Mouse (Mus musculus) ovary, postnatal 10 days (tissue): Measurements from ENCODE around the gene Cdx4.

ENCODE experiments used
- DNase-seq: peaks from one replicate; pipeline ENCODE4 v3.0.0; 2022; ENCODE audit warnings: low spot score

The Cdx4 gene

GRCm38 (mm10) chrX:103321146-103321545 is at the start of gene Cdx4:
TSS of gene Cdx4 (plus strand) at chrX:103321398.
- no peak for DNase-seq

- no peak for DNase-seq
Measured at GRCm38 (mm10) chrX:103274325-103274724, 46.9 kb upstream of the Cdx4 start.

DNA sequence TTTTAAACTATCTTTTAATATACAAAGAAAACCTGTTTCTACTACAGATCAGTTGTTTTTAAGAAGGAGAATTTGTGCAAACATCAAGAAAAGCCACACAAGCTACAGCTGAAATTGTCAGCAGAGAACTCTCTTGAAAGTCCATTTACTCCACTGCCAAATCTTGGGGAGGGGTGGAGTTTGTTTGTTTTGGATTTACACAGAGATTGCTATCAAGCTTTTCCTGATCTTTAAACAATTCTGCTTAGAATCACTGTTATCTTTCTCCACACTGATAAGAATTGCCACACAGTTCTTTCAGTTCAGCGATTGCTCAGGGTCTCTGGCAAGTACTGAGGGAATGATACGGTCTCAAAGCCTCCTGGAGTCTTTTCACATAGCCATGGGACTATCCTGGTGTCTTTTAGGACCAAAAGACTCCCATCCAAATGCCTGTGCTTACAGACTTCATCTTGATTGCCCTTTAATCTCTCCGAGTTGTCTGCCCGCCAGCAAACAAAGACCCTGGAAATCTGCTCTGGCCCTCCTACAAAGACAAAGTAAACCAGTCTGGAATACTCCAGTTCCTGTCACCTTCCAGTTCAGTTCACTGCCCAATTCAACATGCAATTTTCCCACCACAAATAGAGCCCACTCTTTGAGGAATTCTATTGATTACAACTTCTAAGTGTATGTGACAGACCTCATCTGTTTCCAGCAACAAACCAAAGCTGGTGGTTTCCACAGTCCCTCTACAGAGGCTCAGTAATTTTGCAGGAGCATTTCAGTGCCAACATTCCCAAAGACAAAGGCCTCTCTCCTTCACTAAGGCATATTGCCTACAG is 34.1 kb upstream of the Cdx4 start:
- DNase-seq, result no peak

GRCm38 (mm10) chrX:103287846-103288377 is 33.3 kb upstream of the Cdx4 start:
- DNase-seq, result no peak

- no peak for DNase-seq
Measured at GRCm38 (mm10) chrX:103288485-103289330, 32.5 kb upstream of the Cdx4 start.

- no peak for DNase-seq
Measured at GRCm38 (mm10) chrX:103298937-103299336, 22.3 kb upstream of the Cdx4 start.

DNA sequence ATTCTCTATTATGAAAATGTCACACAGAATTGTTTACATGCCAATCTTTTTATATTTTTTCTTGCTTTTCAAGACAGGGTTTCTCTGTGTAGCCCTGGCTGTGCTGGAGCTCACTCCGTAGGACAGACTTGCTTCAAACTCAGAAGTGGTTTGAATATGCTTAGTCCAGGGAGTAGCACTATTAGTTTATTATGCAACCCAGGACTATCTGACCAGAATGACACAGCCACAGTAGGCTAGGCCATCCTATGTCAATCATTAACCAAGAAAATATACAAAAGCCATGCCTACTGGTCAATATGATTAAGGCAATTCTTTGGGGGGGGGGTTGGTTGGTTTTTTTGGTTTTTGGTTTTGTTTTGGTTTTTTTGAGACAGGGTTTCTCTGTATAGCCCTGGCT is 12.9 kb upstream of the Cdx4 start:
- DNase-seq, result no peak

GRCm38 (mm10) chrX:103311723-103312122 is 9.5 kb upstream of the Cdx4 start:
- no peak for DNase-seq

DNA sequence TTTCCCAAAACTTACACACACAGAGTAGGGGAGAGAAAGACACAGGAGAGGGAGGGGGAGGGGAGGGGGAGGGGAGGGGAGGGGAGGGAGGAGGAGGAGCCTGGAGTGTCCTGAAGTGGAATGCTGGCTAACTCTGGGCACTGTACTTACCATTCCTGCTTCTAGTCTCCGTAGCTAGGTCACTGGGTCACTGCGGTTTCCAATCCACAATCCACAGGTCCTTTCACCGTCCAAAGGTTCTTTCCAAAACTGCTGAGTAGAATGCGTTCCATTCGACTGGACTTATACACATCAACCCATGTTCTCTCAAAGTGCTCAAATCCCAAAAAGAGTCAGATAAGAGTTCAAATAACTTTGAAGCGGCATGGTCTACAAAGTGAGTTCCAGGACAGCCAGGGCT is 7.1 kb upstream of the Cdx4 start:
- no peak for DNase-seq

- DNase-seq, result no peak
Measured at GRCm38 (mm10) chrX:103325900-103326299, 4.7 kb downstream of the Cdx4 start.

DNA sequence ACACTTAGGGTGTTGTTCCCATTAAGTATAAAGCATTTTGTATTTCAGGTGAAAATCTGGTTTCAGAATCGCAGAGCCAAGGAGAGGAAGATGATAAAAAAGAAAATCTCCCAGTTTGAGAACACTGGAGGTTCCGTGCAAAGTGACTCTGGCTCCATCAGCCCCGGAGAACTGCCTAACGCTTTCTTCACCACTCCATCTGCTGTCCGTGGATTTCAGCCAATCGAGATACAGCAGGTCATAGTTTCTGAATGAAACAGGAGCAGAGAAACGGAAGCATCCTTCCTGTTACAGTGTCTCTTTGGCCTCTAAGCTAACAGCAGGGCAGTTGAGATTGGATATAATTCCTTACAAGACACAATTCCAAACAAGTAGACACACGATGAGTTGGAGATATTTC is 8.2 kb downstream of the Cdx4 start:
- no peak for DNase-seq

- DNase-seq, result no peak
Measured at GRCm38 (mm10) chrX:103331125-103331858, 10.1 kb downstream of the Cdx4 start.

GRCm38 (mm10) chrX:103341369-103342113 is 20.3 kb downstream of the Cdx4 start:
- no peak for DNase-seq

DNA sequence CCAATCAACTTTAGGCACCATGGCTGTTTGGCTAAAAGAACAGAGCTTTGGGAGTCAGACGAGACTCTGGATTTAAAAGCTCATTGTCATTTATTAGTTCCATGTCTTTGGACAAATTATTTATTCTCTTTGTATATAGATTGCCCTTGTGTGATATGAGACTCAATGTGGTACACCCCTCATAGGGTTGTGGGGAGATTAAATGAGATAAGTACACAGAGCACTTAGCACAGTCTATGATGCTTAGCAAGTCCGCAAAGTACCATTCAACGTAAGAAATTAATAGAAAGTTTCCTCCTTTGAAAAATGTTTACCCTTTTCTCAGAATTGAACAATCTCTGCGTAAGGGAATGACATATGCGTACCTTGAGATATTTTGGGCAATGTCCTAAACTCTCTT is 34.6 kb downstream of the Cdx4 start:
- DNase-seq, result no peak

GRCm38 (mm10) chrX:103356287-103356686 is 35.1 kb downstream of the Cdx4 start, which contains the start of gene Chic1:
TSS of gene Chic1 (plus strand) at chrX:103356476.
- DNase-seq, result peak; percentile 21

DNA sequence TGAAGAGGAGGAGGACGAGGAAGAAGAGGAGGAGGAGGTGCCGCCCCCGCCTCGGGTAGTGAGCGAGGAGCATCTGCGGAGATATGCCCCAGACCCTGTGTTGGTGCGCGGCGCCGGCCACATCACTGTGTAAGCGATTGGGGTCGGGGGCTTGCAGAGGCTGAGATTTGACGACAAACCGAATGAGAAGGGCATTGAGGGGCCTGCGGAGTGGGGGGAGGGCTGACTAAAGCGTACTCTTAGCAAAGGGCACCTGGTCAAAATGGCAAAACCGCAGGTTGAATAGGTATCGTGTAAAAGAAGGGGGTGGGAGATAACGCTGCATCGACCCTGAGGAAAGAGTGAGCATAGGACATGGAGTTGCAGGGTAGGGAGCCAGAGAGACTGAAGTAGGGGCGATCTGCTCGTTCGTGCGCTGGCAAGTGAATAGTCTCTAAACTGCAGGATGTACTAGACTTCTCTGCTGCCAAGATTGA is 35.6 kb downstream of the Cdx4 start:
- DNase-seq, result peak; percentile 2

- DNase-seq, result no peak
Measured at GRCm38 (mm10) chrX:103366201-103366600, 45.0 kb downstream of the Cdx4 start.

GRCm38 (mm10) chrX:103368650-103369049 is 47.5 kb downstream of the Cdx4 start:
- no peak for DNase-seq

DNA sequence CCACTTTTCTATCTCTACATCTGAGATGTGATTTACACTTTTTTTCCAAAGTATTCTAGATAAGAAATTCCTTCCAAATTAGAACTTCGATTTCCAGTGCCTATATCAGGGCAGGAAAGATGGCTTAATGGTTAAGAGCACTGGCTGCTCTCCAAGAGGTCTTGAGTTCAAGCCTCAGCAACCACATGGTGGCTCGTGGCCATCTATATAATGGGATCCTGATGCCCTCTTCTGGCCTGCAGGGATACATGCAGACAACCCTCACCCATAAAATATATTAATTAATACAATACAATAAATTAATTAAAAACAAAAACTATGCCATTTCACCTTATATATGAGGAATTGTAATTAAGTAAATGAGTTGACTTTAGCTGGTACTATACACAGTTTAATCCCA is 50.0 kb downstream of the Cdx4 start:
- no peak for DNase-seq

DNA sequence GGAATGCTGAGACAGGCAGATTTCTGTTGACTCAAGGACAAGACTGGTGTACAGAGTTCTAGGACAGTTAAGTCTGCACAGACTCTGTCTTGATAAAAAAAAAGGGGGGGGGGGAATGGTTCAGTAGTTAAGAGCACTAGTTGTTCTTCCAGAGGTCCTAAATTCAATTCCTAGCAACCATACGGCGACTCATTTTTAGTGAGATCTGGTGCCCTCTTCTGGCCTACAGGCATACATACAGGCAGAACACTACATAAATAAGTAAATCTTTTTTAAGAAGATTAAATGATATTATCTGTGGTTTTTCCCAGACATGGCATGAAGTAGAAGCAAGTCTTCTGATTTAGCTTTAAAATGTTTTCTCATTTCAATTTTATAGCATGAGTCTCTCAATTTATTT is 50.4 kb downstream of the Cdx4 start:
- DNase-seq, result no peak

DNA sequence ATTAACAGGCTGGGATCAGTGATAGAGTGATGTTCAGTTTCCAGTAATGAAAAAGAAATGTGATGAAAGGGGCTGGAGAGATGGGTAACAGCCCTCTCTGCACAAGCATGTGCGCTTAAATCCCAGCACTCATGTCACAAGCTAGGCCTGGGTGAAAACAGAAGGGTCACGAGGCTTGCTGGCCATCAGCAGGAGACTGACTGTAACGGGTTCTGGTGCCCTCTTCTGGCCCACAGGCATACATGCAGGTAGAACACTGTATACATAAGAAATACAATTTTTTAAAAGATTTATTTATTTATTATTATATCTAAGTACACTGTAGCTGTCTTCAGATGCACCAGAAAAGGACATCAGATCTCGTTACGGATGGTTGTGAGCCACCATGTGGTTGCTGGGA is 53.1 kb downstream of the Cdx4 start:
- no peak for DNase-seq
